Mouse (Mus musculus): ENCODE results near the gene Pptc7. TPM values are rescaled to one million over a fixed set of nuclear protein-coding genes. Genes with fewer than 3 reads are reported as not detected.
A peak's percentile ranks its signal among the peaks of the same experiment; 100 is the strongest.

Gene Pptc7
- polyA plus RNA-seq, 1 experiment from 2014 or later = 6.5 TPM

- H3K27me3 ChIP-seq (ENCODE audit: insufficient read depth, poor library complexity, severe bottlenecking) = no peaks in the 10 kb centered on the region
- peaks cover 33% of the 10 kb centered on the region for H3K36me3 ChIP-seq
- no peak overlapping the region for H3K4me3 ChIP-seq
- WGBS = 74% methylated on average over 17 of the region's 17 CpGs
- peaks cover 6% of the 10 kb centered on the region; the same call in 1 of the 2 replicates for H3K9me3 ChIP-seq
- DNase-seq (ENCODE audit: low spot score) = no peak
- peaks cover 48% of the 10 kb centered on the region for H3K4me1 ChIP-seq (replicated peaks)
- H3K27ac ChIP-seq = no peak overlapping the region
These were observed 7.6 kb downstream of the Pptc7 start for GRCm38 (mm10) chr5:122291553-122292339.

GRCm38 (mm10) chr5:122293131-122293530 is 9.0 kb downstream of the Pptc7 start:
- DNase-seq (ENCODE audit: low spot score) = no peak
- Histone ChIP-seq H3K4me3 (no peak overlapping the region), H3K27ac (no peak overlapping the region), H3K36me3 (peaks cover 19% of the 10 kb centered on the region), H3K27me3 (ENCODE audit: insufficient read depth, poor library complexity, severe bottlenecking) (no peaks in the 10 kb centered on the region), H3K9me3 (peaks cover 6% of the 10 kb centered on the region; the same call in 1 of the 2 replicates), H3K4me1 (replicated peaks) (peaks cover 52% of the 10 kb centered on the region)
- 83% methylated on average over 6 of the region's 6 CpGs for WGBS

GRCm38 (mm10) chr5:122294219-122294735 is 10.1 kb downstream of the Pptc7 start:
- Histone ChIP-seq H3K27ac (peak overlapping the region; percentile 71), H3K4me1 (replicated peaks) (peaks cover 55% of the 10 kb centered on the region), H3K9me3 (peaks cover 6% of the 10 kb centered on the region; the same call in 1 of the 2 replicates), H3K27me3 (ENCODE audit: insufficient read depth, poor library complexity, severe bottlenecking) (no peaks in the 10 kb centered on the region), H3K36me3 (peaks cover 8% of the 10 kb centered on the region), H3K4me3 (no peak overlapping the region)
- WGBS = 53% methylated on average over 3 of the region's 3 CpGs
- DNase-seq (ENCODE audit: low spot score) = no peak

- Histone ChIP-seq H3K27me3 (ENCODE audit: insufficient read depth, poor library complexity, severe bottlenecking) (no peaks in the 10 kb centered on the region), H3K4me3 (no peak overlapping the region), H3K36me3 (peaks cover 8% of the 10 kb centered on the region; the same call in 1 of the 2 replicates), H3K9me3 (no peaks in the 10 kb centered on the region), H3K4me1 (replicated peaks) (peaks cover 55% of the 10 kb centered on the region), H3K27ac (peak overlapping the region; percentile 76)
- no peak for DNase-seq (ENCODE audit: low spot score)
- 79% methylated on average over 14 of the region's 14 CpGs for WGBS
These were observed 11.2 kb downstream of the Pptc7 start for GRCm38 (mm10) chr5:122295113-122295935.

- no peak for DNase-seq (ENCODE audit: low spot score)
- Histone ChIP-seq H3K9me3 (no peaks in the 10 kb centered on the region), H3K27ac (no peak overlapping the region), H3K4me1 (replicated peaks) (peaks cover 33% of the 10 kb centered on the region), H3K36me3 (peaks cover 12% of the 10 kb centered on the region), H3K4me3 (no peak overlapping the region), H3K27me3 (ENCODE audit: insufficient read depth, poor library complexity, severe bottlenecking) (no peaks in the 10 kb centered on the region)
- WGBS = 89% methylated on average over 6 of the region's 6 CpGs
These were observed 15.9 kb downstream of the Pptc7 start for GRCm38 (mm10) chr5:122300071-122300518.

- Histone ChIP-seq H3K36me3 (peaks cover 22% of the 10 kb centered on the region), H3K27me3 (ENCODE audit: insufficient read depth, poor library complexity, severe bottlenecking) (no peaks in the 10 kb centered on the region), H3K27ac (no peak overlapping the region), H3K9me3 (no peaks in the 10 kb centered on the region), H3K4me3 (no peak overlapping the region), H3K4me1 (replicated peaks) (peaks cover 23% of the 10 kb centered on the region)
- WGBS = 76% methylated on average over 17 of the region's 17 CpGs
- peak; percentile 26 for DNase-seq (ENCODE audit: low spot score)
These were observed 18.9 kb downstream of the Pptc7 start for GRCm38 (mm10) chr5:122302810-122303745.

- peaks cover 20% of the 10 kb centered on the region for H3K4me1 ChIP-seq (replicated peaks)
- DNase-seq (ENCODE audit: low spot score) = no peak
- no peak overlapping the region for H3K4me3 ChIP-seq
- peaks cover 30% of the 10 kb centered on the region for H3K36me3 ChIP-seq
- H3K27ac ChIP-seq = no peak overlapping the region
- H3K9me3 ChIP-seq = no peaks in the 10 kb centered on the region
- WGBS = 94% methylated on average over 7 of the region's 7 CpGs
- H3K27me3 ChIP-seq (ENCODE audit: insufficient read depth, poor library complexity, severe bottlenecking) = no peaks in the 10 kb centered on the region
These were observed 19.8 kb downstream of the Pptc7 start for GRCm38 (mm10) chr5:122303937-122304336.

- DNase-seq (ENCODE audit: low spot score) = no peak
- peaks cover 20% of the 10 kb centered on the region for H3K4me1 ChIP-seq (replicated peaks)
- H3K27me3 ChIP-seq (ENCODE audit: insufficient read depth, poor library complexity, severe bottlenecking) = no peaks in the 10 kb centered on the region
- peaks cover 31% of the 10 kb centered on the region for H3K36me3 ChIP-seq
- no peak overlapping the region for H3K27ac ChIP-seq
- H3K4me3 ChIP-seq = no peak overlapping the region
- WGBS = 87% methylated on average over 6 of the region's 6 CpGs
- H3K9me3 ChIP-seq = no peaks in the 10 kb centered on the region
These were observed 20.4 kb downstream of the Pptc7 start for GRCm38 (mm10) chr5:122304541-122304940.

- 95% methylated on average over 7 of the region's 7 CpGs for WGBS
These were observed 21.3 kb downstream of the Pptc7 start for GRCm38 (mm10) chr5:122305472-122305871.

GRCm38 (mm10) chr5:122306536-122306935 is 22.4 kb downstream of the Pptc7 start:
- no peak for DNase-seq (ENCODE audit: low spot score)
- Histone ChIP-seq H3K36me3 (peaks cover 39% of the 10 kb centered on the region), H3K9me3 (no peaks in the 10 kb centered on the region), H3K27me3 (ENCODE audit: insufficient read depth, poor library complexity, severe bottlenecking) (no peaks in the 10 kb centered on the region), H3K4me1 (replicated peaks) (peaks cover 20% of the 10 kb centered on the region), H3K4me3 (no peak overlapping the region), H3K27ac (no peak overlapping the region)
- 88% methylated on average over 3 of the region's 3 CpGs for WGBS

More at GRCm38 (mm10) chr5:122305472-122305871, 21.3 kb downstream of the Pptc7 start:
- Histone ChIP-seq H3K4me3 (no peak overlapping the region), H3K27me3 (ENCODE audit: insufficient read depth, poor library complexity, severe bottlenecking) (no peaks in the 10 kb centered on the region), H3K4me1 (replicated peaks) (peaks cover 20% of the 10 kb centered on the region), H3K36me3 (peaks cover 28% of the 10 kb centered on the region), H3K9me3 (no peaks in the 10 kb centered on the region), H3K27ac (no peak overlapping the region)
- DNase-seq (ENCODE audit: low spot score) = no peak

- Histone ChIP-seq H3K27me3 (ENCODE audit: insufficient read depth, poor library complexity, severe bottlenecking) (no peaks in the 10 kb centered on the region), H3K36me3 (peaks cover 73% of the 10 kb centered on the region), H3K9me3 (no peaks in the 10 kb centered on the region), H3K27ac (no peak overlapping the region), H3K4me1 (replicated peaks) (no peaks in the 10 kb centered on the region), H3K4me3 (no peak overlapping the region)
- 90% methylated on average over 8 of the region's 8 CpGs for WGBS
- DNase-seq (ENCODE audit: low spot score) = no peak
These were observed 26.5 kb downstream of the Pptc7 start for GRCm38 (mm10) chr5:122310699-122311098.

GRCm38 (mm10) chr5:122311692-122312091 is 27.5 kb downstream of the Pptc7 start:
- Histone ChIP-seq H3K9me3 (no peaks in the 10 kb centered on the region), H3K4me1 (replicated peaks) (no peaks in the 10 kb centered on the region), H3K36me3 (peaks cover 82% of the 10 kb centered on the region), H3K27me3 (ENCODE audit: insufficient read depth, poor library complexity, severe bottlenecking) (no peaks in the 10 kb centered on the region), H3K4me3 (no peak overlapping the region), H3K27ac (no peak overlapping the region)
- no peak for DNase-seq (ENCODE audit: low spot score)
- WGBS = 78% methylated on average over 7 of the region's 7 CpGs
